ENCODE assay signal across 8 mouse cellular contexts in the genomic region with DNA sequence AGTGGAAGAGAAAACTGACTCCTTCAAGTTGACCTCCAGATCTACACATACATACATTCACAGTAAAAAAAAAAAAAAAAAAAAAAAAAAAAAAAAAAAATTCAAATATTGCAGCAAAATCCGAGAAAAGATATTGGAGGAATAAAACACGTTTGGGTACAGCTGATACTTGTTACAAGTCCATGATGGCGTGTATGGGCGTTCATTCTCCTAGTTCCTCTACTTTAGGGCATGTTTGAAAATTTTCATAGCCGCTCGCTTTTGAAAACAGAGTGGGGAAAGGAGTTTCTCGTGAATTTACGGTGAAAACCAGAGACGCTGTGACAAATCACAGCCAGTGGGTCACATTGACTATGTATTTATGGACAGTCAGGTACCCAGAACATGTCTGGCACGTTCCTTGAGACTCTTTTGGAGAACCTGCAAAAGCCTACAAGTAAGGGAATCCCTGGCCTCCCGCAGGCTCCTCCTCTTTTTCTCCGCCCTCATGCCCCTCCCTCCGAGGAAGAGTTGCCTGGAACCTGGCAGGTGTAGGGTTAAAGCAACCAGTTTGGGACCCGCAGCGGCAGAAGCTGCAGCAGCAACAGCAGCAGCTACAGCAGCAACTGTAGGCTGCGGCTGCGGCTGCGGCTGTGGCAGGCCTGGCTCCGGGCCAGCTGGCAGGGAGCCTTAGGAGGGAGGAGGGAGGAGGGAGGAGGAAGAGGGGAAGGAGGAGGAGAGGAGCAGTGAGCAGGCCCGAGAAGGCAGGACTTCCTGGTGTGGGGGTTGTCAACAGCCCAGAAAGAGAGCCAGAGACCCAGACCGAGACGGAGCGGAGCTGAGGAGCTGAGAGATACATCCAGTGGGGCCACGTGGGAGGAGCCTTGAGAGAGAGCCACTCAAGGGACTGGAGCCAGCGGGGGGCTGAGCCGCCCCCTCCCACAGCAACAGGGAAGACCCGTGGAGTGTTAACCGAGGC. TPM values are rescaled to one million over a fixed set of nuclear protein-coding genes. Genes with fewer than 3 reads are reported as not detected.
DNase-seq lines count a peak whose midpoint lies in the region; ATAC-seq lines count a peak whose summit lies in the region.

A gene (plus strand): TSS at position 517 of the 958 bp plus-strand sequence.

- DNase-seq in adrenal gland, adult 8-10 months: peak; percentile 92
- DNase-seq in embryo, embryonic 11 days: peak; percentile 92
- peak; percentile 92 for DNase-seq in gastrocnemius, postnatal 25 days
- DNase-seq in intestine, embryonic 14.5 days (ENCODE audit: low spot score): peak; percentile 99
- DNase-seq in left cerebral cortex, postnatal 25 days (ENCODE audit: low spot score in 2 of 2): peak; percentile 87 to 93
- peak; percentile 91 for DNase-seq in mesoderm, embryonic 11.5 days (ENCODE audit: low read depth, low spot score)
- DNase-seq in right cerebral cortex, postnatal 36 days (ENCODE audit: low spot score in 2 of 2): peak; percentile 83 to 89
- peak; percentile 96 for DNase-seq in yolk sac, embryonic 10.5 days (ENCODE audit: low spot score)

- 0 out of 2 replicates have a peak, but pooled peaks cover 4% of the 10 kb centered on the region for H3K36me3 ChIP-seq in intestine, embryonic 14.5 days (ENCODE audit: control insufficient read depth, insufficient read depth, low read length)

- peak within 1 kb of the TSS; percentile 97 for H3K4me2 ChIP-seq in intestine, embryonic 14.5 days (ENCODE audit: low read length)

- H3K4me1 ChIP-seq in intestine, embryonic 14.5 days (replicated peaks; ENCODE audit: control insufficient read depth, insufficient read depth, low read length): peaks cover 27% of the 10 kb centered on the region

- H3K27me3 ChIP-seq in intestine, embryonic 14.5 days (replicated peaks; ENCODE audit: control insufficient read depth, insufficient read depth, low read length): no peaks in the 10 kb centered on the region

- peak within 1 kb of the TSS; percentile 88 for H3K4me3 ChIP-seq in intestine, embryonic 14.5 days (ENCODE audit: low read depth, low read length)

- ATAC-seq in intestine, embryonic 14.5 days (replicated peaks; ENCODE audit: low FRiP score, low TSS enrichment, low read depth): peak; percentile 89

- H3K27ac ChIP-seq in intestine, embryonic 14.5 days (ENCODE audit: low read depth): peak within 1 kb of the TSS; percentile 93

- H3K9me3 ChIP-seq in intestine, embryonic 14.5 days (ENCODE audit: control insufficient read depth, low read length): no peaks in the 10 kb centered on the region

- intact Hi-C loops in left cerebral cortex, postnatal 25 days (cut with DNase I): no loop called here

- WGBS in intestine, embryonic 14.5 days: 3% methylated on average over 28 of the region's 28 CpGs

- H3K9ac ChIP-seq in intestine, embryonic 14.5 days (ENCODE audit: low read length): peak within 1 kb of the TSS; percentile 77

RNA-seq across cellular contexts. Expression of the gene that starts here (rescaled TPM):
- total RNA-seq in adrenal gland, adult 8-10 months (2022): 100 to 1,000 TPM in 2 of 4 experiments, 10 to 100 TPM in 2; 73.9 to 110 (median 94.0) TPM
- total RNA-seq in gastrocnemius, postnatal 25 days (2021): 10 to 100 TPM; 57.8 to 59.1 TPM
- 121 and 125 TPM in 2 replicates for polyA plus RNA-seq in intestine, embryonic 14.5 days (2014; fragmentation: Nextera tagmentation; extraction: Ambion mirVana)
- total RNA-seq in left cerebral cortex, postnatal 25 days (2021): 100 to 1,000 TPM; 173 to 195 TPM

Comparison
In these comparisons a context has a peak if more than half of its experiments do, and no peak if none do; other contexts are left out.
1. Peak in every context shown above with its lines: DNase-seq, ATAC-seq, H3K4me3 ChIP-seq and H3K27ac ChIP-seq.